Mouse (Mus musculus): Measurements from ENCODE around the gene Sst. TPM values are rescaled to one million over a fixed set of nuclear protein-coding genes. Genes with fewer than 3 reads are reported as not detected.

Sst gene
- polyA plus RNA-seq, 1 experiment from 2014 or later = 74.9 TPM

DNA sequence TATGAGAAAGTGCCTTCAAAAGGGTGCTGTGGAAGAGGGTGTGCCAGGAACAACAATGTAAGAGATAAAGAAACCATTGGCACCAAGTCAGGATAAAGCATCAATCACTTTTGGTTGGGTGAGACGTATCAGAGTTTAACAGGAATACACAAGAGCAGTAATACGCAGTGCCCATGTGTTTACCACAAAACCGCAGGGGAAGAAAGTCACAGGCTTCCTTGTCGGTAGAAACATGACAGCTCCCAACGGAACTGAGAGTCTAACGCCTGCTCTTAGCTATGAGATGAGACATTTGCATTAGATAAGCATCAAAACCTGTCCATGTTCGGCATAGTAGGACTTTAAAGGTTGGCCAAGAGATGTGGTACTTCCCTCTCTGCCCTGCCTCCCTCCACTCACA lies 46.1 kb downstream of the Sst start:
- Histone ChIP-seq H3K4me3 (ENCODE audit: low read depth, low read length) (no peak overlapping the region), H3K9me3 (ENCODE audit: control insufficient read depth, low read length) (no peaks in the 10 kb centered on the region), H3K9ac (ENCODE audit: low read depth, low read length) (no peak overlapping the region), H3K27me3 (ENCODE audit: control insufficient read depth, insufficient read depth, low read length) (no peaks in the 10 kb centered on the region), H3K27ac (ENCODE audit: low read depth, low read length) (no peak overlapping the region), H3K4me1 (replicated peaks; ENCODE audit: control insufficient read depth, insufficient read depth, low read length) (no peaks in the 10 kb centered on the region), H3K36me3 (ENCODE audit: control insufficient read depth, insufficient read depth, low read length) (no peaks in the 10 kb centered on the region), H3K4me2 (replicated peaks; ENCODE audit: low read depth, low read length) (no peak overlapping the region)
- WGBS = 91% methylated on average over 7 of the region's 7 CpGs
- DNase-seq (ENCODE audit: low spot score) (no peak), ATAC-seq (ENCODE audit: low FRiP score) (no peak)

DNA sequence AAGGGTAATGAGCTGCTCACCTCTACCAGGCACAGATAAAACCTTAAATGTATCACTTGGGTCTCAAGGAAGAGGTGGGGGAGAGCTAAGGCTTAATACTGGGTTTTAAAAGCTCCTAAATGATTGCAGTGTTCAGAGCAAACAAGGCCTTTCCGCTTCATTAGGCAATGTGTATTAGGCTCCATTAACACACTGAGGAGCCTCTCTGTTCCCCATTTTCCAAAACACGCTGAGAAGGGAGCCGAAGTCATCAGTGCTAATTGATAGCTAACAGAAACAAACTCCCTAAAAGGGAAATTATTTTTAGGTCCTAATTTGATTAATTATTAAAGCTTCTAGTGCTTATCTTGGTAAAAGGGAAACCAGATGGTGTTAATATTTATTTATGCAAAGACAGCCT lies 48.1 kb downstream of the Sst start:
- H3K4me3 ChIP-seq (ENCODE audit: low read depth, low read length) = no peak overlapping the region
- H3K9ac ChIP-seq (ENCODE audit: low read depth, low read length) = no peak overlapping the region
- ATAC-seq (ENCODE audit: low FRiP score) (no peak), DNase-seq (ENCODE audit: low spot score) (peak; percentile 17)
- no peaks in the 10 kb centered on the region for H3K27me3 ChIP-seq (ENCODE audit: control insufficient read depth, insufficient read depth, low read length)
- no peaks in the 10 kb centered on the region for H3K36me3 ChIP-seq (ENCODE audit: control insufficient read depth, insufficient read depth, low read length)
- no peaks in the 10 kb centered on the region for H3K9me3 ChIP-seq (ENCODE audit: control insufficient read depth, low read length)
- no peaks in the 10 kb centered on the region for H3K4me1 ChIP-seq (replicated peaks; ENCODE audit: control insufficient read depth, insufficient read depth, low read length)
- no peak overlapping the region for H3K4me2 ChIP-seq (replicated peaks; ENCODE audit: low read depth, low read length)
- H3K27ac ChIP-seq (ENCODE audit: low read depth, low read length) = no peak overlapping the region
- 50% methylated on average over 3 of the region's 3 CpGs for WGBS

Other genes with a start within 250 kb of the Sst start
- gene Rtp2, start 41.4 kb upstream of the Sst start, polyA plus RNA-seq (2014; fragmentation: Nextera tagmentation; extraction: Ambion mirVana) = not detected in 2 replicates
- not detected in 2 replicates for gene Gm37419, start 97.5 kb upstream of the Sst start, polyA plus RNA-seq (2014; fragmentation: Nextera tagmentation; extraction: Ambion mirVana)
- gene Bcl6, start 97.9 kb upstream of the Sst start, polyA plus RNA-seq (2014; fragmentation: Nextera tagmentation; extraction: Ambion mirVana) = 0.06 and 0.11 TPM in 2 replicates